Mouse (Mus musculus) frontal cortex, adult 2 months (tissue): ENCODE data around the gene Sync. TPM values are rescaled to one million over a fixed set of nuclear protein-coding genes. Genes with fewer than 3 reads are reported as not detected.

ENCODE experiments used
- DNase-seq, 2 experiments: peaks; one replicate each; pipeline ENCODE4 v3.0.0; 2022; ENCODE audit warnings: low spot score in 1 of 2; ENCODE audit errors: extremely low spot score in 1 of 2
- polyA plus RNA-seq: library from polyadenylated mRNA; depleted of rRNA; stranded (reverse); fragments of >200 nt; gene quantifications from 2 replicates; pipeline ENCODE4 v1.2.3, GENCODE M21; 2012; rRNA removed

Sync gene
- polyA plus RNA-seq, 1 experiment: 1.3 TPM

GRCm38 (mm10) chr4:129354236-129354635, 66.8 kb downstream of the Sync start:
- DNase-seq: peak in 1 of 2 experiments; percentile 37

DNA sequence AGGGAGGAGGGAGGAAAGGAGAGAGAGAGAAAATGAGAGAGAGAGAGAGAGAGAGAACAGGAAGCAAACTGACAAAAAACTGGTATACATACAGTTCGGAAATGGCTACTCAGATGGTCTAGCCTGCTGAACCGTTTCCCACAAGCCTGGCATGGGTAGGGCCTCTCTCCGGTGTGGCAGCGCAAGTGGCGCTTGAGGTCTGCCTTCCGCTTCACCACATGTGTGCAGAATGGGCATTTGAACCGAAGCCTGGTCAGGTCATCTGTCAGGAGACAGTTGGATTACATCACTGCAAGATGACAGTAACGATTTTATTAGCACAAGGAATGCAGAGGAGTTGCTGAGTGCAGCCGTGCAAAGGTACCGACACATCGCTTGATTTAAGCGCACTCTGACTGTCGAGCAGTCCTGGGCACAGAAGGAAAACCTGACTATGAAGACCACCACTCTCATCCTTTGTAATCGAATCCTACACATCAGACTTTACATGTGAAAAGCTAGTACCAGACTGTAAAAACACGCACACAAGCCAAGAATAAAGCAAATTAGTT, 70.3 kb downstream of the Sync start:
- DNase-seq: no peak

Other genes starting within 250 kb of the Sync start
- 45.4 and 47.8 TPM in 2 replicates for gene Rnf19b, start 229.3 kb upstream of the Sync start, polyA plus RNA-seq
- 0.32 TPM in 1 of 2 replicates, not detected in the other for gene Tmem54, start 182.1 kb upstream of the Sync start, polyA plus RNA-seq
- gene Hpca, start 165.6 kb upstream of the Sync start, polyA plus RNA-seq: 560 and 728 TPM in 2 replicates
- gene Fndc5, start 150.6 kb upstream of the Sync start, polyA plus RNA-seq: 82.9 and 90.1 TPM in 2 replicates
- 28.0 and 31.5 TPM in 2 replicates for gene S100pbp, start 97.9 kb upstream of the Sync start, polyA plus RNA-seq
- gene Yars, start 97.9 kb upstream of the Sync start, polyA plus RNA-seq: 72.0 and 72.5 TPM in 2 replicates
- gene C77080, start 26.2 kb upstream of the Sync start, polyA plus RNA-seq: 7.5 and 9.2 TPM in 2 replicates
- gene Rbbp4, start 47.8 kb downstream of the Sync start, polyA plus RNA-seq: 59.1 and 61.4 TPM in 2 replicates
- gene Zbtb8os, start 48.1 kb downstream of the Sync start, polyA plus RNA-seq: 31.1 and 32.0 TPM in 2 replicates
- gene Zbtb8a, start 90.5 kb downstream of the Sync start, polyA plus RNA-seq: 8.5 and 9.2 TPM in 2 replicates
- 2.0 and 2.6 TPM in 2 replicates for gene Zbtb8b, start 153.2 kb downstream of the Sync start, polyA plus RNA-seq
- gene Bsdc1, start 174.0 kb downstream of the Sync start, polyA plus RNA-seq: 36.5 and 37.9 TPM in 2 replicates
- gene Tssk3, start 203.4 kb downstream of the Sync start, polyA plus RNA-seq: 0.11 and 0.26 TPM in 2 replicates
- 1.2 and 1.6 TPM in 2 replicates for gene Fam229a, start 203.6 kb downstream of the Sync start, polyA plus RNA-seq
- gene Marcksl1, start 226.0 kb downstream of the Sync start, polyA plus RNA-seq: 233 TPM in 2 replicates